Mouse (Mus musculus) olfactory bulb, adult 2 months (tissue): ENCODE results near the gene Smco4.

ENCODE experiments used
- CTCF ChIP-seq: fragments of 200-500 bp; IDR thresholded peaks from 2 replicates; pipeline ENCODE4 v1.5.1; 2012; ENCODE audit warnings: low read depth, mild to moderate bottlenecking, low read length, moderate library complexity; ENCODE audit not compliant: insufficient read depth
- POLR2A ChIP-seq: fragments of 200-500 bp; IDR thresholded peaks from 2 replicates; pipeline ENCODE4 v1.6.1; 2012; ENCODE audit warnings: mild to moderate bottlenecking, low read depth, low read length, moderate library complexity; ENCODE audit not compliant: insufficient read depth

- no peak for TF ChIP-seq CTCF
- TF ChIP-seq POLR2A, result no peak
These were observed 48.6 kb downstream of the Smco4 start for GRCm38 (mm10) chr9:15541735-15542354.
